Mouse (Mus musculus) thymus, postnatal 10 days (tissue): ENCODE measurements around the gene Stam2.

Source experiments
- DNase-seq, 2 experiments: peaks; one replicate each; pipeline ENCODE4 v3.0.0; 2021; ENCODE audit warnings: low spot score in 2 of 2

Stam2 gene

GRCm38 (mm10) chr2:52654541-52654940 lies 87.5 kb downstream of the Stam2 start:
- no peak for DNase-seq

GRCm38 (mm10) chr2:52651547-52651946 lies 90.5 kb downstream of the Stam2 start:
- DNase-seq: no peak

GRCm38 (mm10) chr2:52647255-52647998 lies 94.7 kb downstream of the Stam2 start:
- DNase-seq: no peak

DNA sequence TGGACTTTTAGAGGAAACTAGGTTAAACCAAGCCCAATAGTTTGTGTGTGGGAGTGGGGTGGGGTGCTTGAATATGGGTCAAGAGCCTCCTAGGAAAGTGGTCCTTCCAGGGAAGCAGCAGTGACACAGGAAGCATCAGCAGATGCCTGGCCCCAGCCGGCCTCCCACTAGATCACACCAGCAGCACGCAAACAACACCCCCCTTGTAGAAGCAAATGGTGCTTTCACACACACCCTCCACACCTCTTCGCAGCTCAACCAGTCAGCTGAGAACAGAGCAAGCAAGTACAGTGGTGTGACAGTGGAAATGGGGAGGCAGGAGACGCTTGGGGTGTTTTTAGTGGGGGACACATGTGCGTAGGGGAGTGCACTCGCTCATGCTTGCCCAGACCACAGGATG lies 98.4 kb downstream of the Stam2 start:
- DNase-seq: no peak
